Mouse (Mus musculus) forebrain, embryonic 12.5 days (tissue): ENCODE data around the gene Cetn4. TPM values are rescaled to one million over a fixed set of nuclear protein-coding genes. Genes with fewer than 3 reads are reported as not detected.

ENCODE experiments used
- ATAC-seq: fragments of 200-750 bp; cut with Nextera tagmentation; 2 replicates; pipeline ENCODE4 v1.8.0; 2017; ENCODE audit warnings: moderate TSS enrichment; ENCODE audit not compliant: low FRiP score
- H3K27ac ChIP-seq: fragments of 300-500 bp; sonication (generic); 2 replicates; pipeline ENCODE4 v1.5.1; 2016; ENCODE audit warnings: mild to moderate bottlenecking
- H3K27me3 ChIP-seq: fragments of 300-500 bp; sonication (generic); 2 replicates; pipeline ENCODE4 v1.6.1; 2016; ENCODE audit warnings: mild to moderate bottlenecking
- H3K36me3 ChIP-seq: fragments of 300-500 bp; sonication (generic); replicated peaks from 2 replicates; pipeline ENCODE4 v1.6.1; 2016; ENCODE audit warnings: mild to moderate bottlenecking
- H3K4me1 ChIP-seq: fragments of 300-500 bp; sonication (generic); 2 replicates; pipeline ENCODE4 v1.6.1; 2016
- H3K4me2 ChIP-seq: fragments of 300-500 bp; sonication (generic); 2 replicates; pipeline ENCODE4 v1.6.1; 2016; ENCODE audit warnings: mild to moderate bottlenecking, moderate library complexity
- H3K4me3 ChIP-seq: fragments of 300-500 bp; sonication (generic); replicated peaks from 2 replicates; pipeline ENCODE4 v1.5.1; 2016; ENCODE audit warnings: mild to moderate bottlenecking
- H3K9ac ChIP-seq: fragments of 300-500 bp; sonication (generic); 2 replicates; pipeline ENCODE4 v1.6.1; 2016; ENCODE audit warnings: mild to moderate bottlenecking
- H3K9me3 ChIP-seq: fragments of 300-500 bp; sonication (generic); 2 replicates; pipeline ENCODE4 v1.6.1; 2016
- WGBS: fragments of 180-500 bp; shearing (Covaris S2); methylation state at CpG from one replicate; pipeline ENCODE4 v1.1.7; 2016; 5-methylcytosine and 5-hydroxymethylcytosine counted together
- polyA plus RNA-seq: library from polyadenylated mRNA; unstranded; fragments of >200 nt; fragmentation: Nextera tagmentation; extraction: Ambion mirVana; gene quantifications from 2 replicates; pipeline ENCODE4 v1.2.1, GENCODE M21; 2016

Gene Cetn4
- polyA plus RNA-seq, 1 experiment from 2014 or later, result 2.1 TPM

- Histone ChIP-seq H3K4me3 (no peak overlapping the region), H3K4me1 (no peaks in the 10 kb centered on the region), H3K27ac (no peak overlapping the region), H3K36me3 (no peaks in the 10 kb centered on the region), H3K9me3 (no peaks in the 10 kb centered on the region), H3K9ac (no peak overlapping the region), H3K27me3 (no peaks in the 10 kb centered on the region), H3K4me2 (no peak overlapping the region)
- 90% methylated on average over 1 of the region's 1 CpGs for WGBS
- no peak for ATAC-seq
Observed at GRCm38 (mm10) chr3:37329963-37330362, 17.5 kb upstream of the Cetn4 start.

GRCm38 (mm10) chr3:37328489-37328888 lies 16.0 kb upstream of the Cetn4 start:
- H3K27me3 ChIP-seq, result no peaks in the 10 kb centered on the region
- H3K36me3 ChIP-seq, result no peaks in the 10 kb centered on the region
- H3K4me3 ChIP-seq, result no peak overlapping the region
- H3K9me3 ChIP-seq, result no peaks in the 10 kb centered on the region
- ATAC-seq, result no peak
- no peaks in the 10 kb centered on the region for H3K4me1 ChIP-seq
- no peak overlapping the region for H3K9ac ChIP-seq
- 90% methylated on average over 2 of the region's 2 CpGs for WGBS
- H3K27ac ChIP-seq, result no peak overlapping the region
- no peak overlapping the region for H3K4me2 ChIP-seq

GRCm38 (mm10) chr3:37326627-37327026 lies 14.1 kb upstream of the Cetn4 start:
- Histone ChIP-seq H3K4me1 (no peaks in the 10 kb centered on the region), H3K4me2 (no peak overlapping the region), H3K27me3 (no peaks in the 10 kb centered on the region), H3K4me3 (no peak overlapping the region), H3K36me3 (no peaks in the 10 kb centered on the region), H3K9me3 (no peaks in the 10 kb centered on the region), H3K27ac (no peak overlapping the region), H3K9ac (no peak overlapping the region)
- 93% methylated on average over 3 of the region's 3 CpGs for WGBS
- ATAC-seq, result no peak

DNA sequence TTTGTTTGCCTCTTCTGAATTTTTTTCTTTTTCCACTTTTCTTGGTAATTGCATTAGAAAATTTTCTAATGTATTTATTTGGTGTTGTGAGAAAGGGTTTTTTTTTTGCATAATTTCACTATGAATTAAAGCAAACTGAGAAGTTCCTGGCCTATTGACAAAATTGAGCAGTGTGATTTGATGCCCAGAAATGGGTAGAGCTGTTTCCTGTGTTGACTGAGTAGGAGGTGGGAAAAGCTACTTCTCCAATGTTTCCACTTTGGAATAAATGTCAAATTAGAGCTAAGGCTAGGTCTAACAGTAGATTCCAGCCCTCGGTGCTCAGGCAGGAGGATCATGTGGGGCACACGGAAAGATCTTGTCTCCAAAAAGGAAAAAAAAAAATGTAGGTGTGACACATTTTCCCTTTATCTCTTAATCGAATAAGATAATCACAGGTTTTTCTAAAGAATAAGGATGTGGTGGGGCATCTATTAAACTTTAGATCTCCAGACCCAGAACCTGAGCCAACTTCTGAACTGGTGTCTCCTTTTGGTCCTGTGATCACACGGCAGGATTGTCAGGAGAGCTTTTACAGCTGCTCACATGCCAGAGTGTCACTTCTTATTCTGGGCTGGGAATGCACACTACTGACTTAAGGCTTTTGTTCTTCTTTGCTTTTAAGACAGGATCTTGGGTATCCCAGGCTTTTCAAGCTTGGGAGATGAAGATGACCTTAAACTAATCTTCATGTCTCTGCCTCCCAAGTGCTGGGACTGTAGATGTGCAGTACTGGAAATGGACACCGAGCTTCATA lies 13.0 kb upstream of the Cetn4 start:
- H3K9ac ChIP-seq, result no peak overlapping the region
- H3K4me1 ChIP-seq, result no peaks in the 10 kb centered on the region
- H3K36me3 ChIP-seq, result peaks cover 3% of the 10 kb centered on the region; the same call in 1 of the 2 replicates
- no peak overlapping the region for H3K27ac ChIP-seq
- no peak overlapping the region for H3K4me3 ChIP-seq
- H3K4me2 ChIP-seq, result no peak overlapping the region
- no peaks in the 10 kb centered on the region for H3K9me3 ChIP-seq
- WGBS, result 92% methylated on average over 5 of the region's 5 CpGs
- no peak for ATAC-seq
- no peaks in the 10 kb centered on the region for H3K27me3 ChIP-seq

DNA sequence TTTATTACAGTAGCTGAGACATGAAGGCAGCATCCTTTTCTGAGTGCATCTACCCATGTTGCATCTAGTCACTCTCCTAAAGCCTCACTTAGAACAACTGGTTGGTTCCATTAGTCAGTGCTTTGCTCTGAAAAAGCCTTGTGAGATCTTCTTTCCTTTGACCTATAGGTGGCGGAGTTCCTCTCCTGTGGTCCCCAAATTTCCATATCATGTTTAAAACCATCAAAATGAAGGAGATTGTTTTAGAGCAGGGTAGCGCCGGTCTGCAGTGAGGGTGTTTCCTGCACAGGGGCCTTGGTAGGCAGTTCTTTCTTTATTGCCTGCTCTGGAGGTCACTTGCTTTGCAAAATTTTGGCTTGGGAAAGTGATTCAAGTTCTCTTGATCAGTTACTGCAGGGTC lies 11.8 kb upstream of the Cetn4 start:
- Histone ChIP-seq H3K36me3 (peaks cover 15% of the 10 kb centered on the region), H3K9ac (no peak overlapping the region), H3K4me1 (no peaks in the 10 kb centered on the region), H3K4me2 (no peak overlapping the region), H3K27ac (no peak overlapping the region), H3K4me3 (no peak overlapping the region), H3K27me3 (no peaks in the 10 kb centered on the region), H3K9me3 (no peaks in the 10 kb centered on the region)
- WGBS, result 44% methylated on average over 3 of the region's 3 CpGs
- no peak for ATAC-seq

- Histone ChIP-seq H3K4me1 (peaks cover 13% of the 10 kb centered on the region), H3K9ac (no peak overlapping the region), H3K4me2 (no peak overlapping the region), H3K27me3 (no peaks in the 10 kb centered on the region), H3K9me3 (no peaks in the 10 kb centered on the region), H3K36me3 (peaks cover 19% of the 10 kb centered on the region), H3K27ac (no peak overlapping the region), H3K4me3 (no peak overlapping the region)
- 91% methylated on average over 1 of the region's 1 CpGs for WGBS
- ATAC-seq, result no peak
Observed at GRCm38 (mm10) chr3:37316233-37316632, 3.7 kb upstream of the Cetn4 start.

DNA sequence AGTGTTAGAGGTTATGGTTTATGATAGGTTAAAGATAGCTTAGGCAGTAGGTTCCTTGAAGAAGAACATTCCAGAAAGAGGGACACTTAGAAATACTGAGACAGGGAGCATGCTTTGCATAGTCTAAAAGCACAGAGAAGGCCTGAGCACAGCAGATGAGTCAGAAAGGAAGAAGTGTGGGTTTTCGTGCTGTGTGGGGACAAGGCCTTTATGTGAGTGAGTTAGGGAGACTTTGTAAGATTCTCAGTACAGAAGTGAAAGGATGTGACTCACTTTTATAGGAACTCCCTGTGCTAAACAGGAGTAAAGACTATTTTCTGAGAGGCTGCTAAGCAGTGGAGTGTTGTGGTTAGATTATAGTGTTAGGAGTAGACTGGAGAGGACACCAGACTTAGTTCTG lies 863 bp upstream of the Cetn4 start:
- Histone ChIP-seq H3K9ac (peak overlapping the region; percentile 33; the same call in 1 of the 2 replicates), H3K9me3 (no peaks in the 10 kb centered on the region), H3K4me1 (peaks cover 13% of the 10 kb centered on the region), H3K27ac (no peak overlapping the region), H3K36me3 (no peaks in the 10 kb centered on the region), H3K4me2 (peak overlapping the region; percentile 67), H3K4me3 (peak overlapping the region; percentile 83), H3K27me3 (no peaks in the 10 kb centered on the region)
- ATAC-seq, result no peak
- WGBS, result 44% methylated on average over 1 of the region's 1 CpGs

DNA sequence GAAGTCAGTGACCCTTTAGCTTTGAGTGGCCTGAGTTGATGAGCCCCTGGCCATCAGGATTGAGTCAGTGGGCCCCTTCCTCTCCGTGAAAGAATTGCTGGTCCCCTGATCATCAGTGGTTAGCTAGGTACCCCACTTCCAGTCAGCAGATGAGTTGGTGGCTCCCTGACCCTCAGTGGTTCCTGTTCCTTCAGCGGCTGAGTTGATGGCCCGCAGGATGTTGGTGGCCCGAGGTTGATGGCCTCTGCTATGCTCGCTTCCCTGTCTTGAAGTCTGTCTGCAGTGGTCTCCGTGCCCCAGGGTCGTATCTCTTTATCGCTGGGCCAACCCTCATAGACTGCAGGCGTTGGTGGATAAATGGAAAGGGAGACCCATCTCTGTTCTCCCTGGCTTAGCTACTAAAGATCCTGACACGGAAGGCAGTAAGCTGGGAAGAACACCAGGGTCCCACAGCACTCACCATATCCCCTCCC lies 575 bp downstream of the Cetn4 start:
- Histone ChIP-seq H3K9me3 (no peaks in the 10 kb centered on the region), H3K9ac (peak overlapping the region; percentile 91; the same call in 1 of the 2 replicates), H3K27ac (no peak overlapping the region; the same call in 1 of the 2 replicates), H3K27me3 (no peaks in the 10 kb centered on the region), H3K4me2 (peak overlapping the region; percentile 67), H3K4me3 (peak overlapping the region; percentile 83), H3K4me1 (peaks cover 13% of the 10 kb centered on the region), H3K36me3 (no peaks in the 10 kb centered on the region)
- ATAC-seq, result no peak; the same call in 1 of the 2 replicates
- WGBS, result 2% methylated on average over 10 of the region's 10 CpGs

- Histone ChIP-seq H3K27ac (no peak overlapping the region), H3K4me2 (no peak overlapping the region), H3K9ac (no peak overlapping the region), H3K4me1 (no peaks in the 10 kb centered on the region), H3K4me3 (no peak overlapping the region), H3K27me3 (no peaks in the 10 kb centered on the region), H3K9me3 (no peaks in the 10 kb centered on the region), H3K36me3 (no peaks in the 10 kb centered on the region)
- WGBS, result 79% methylated on average over 8 of the region's 8 CpGs
- no peak for ATAC-seq
Observed at GRCm38 (mm10) chr3:37303392-37304139, 8.9 kb downstream of the Cetn4 start.

GRCm38 (mm10) chr3:37302685-37303084 lies 9.8 kb downstream of the Cetn4 start:
- H3K9ac ChIP-seq, result no peak overlapping the region
- no peaks in the 10 kb centered on the region for H3K36me3 ChIP-seq
- ATAC-seq, result no peak
- H3K27me3 ChIP-seq, result no peaks in the 10 kb centered on the region
- H3K4me1 ChIP-seq, result no peaks in the 10 kb centered on the region
- WGBS, result 41% methylated on average over 12 of the region's 12 CpGs
- no peaks in the 10 kb centered on the region for H3K9me3 ChIP-seq
- no peak overlapping the region for H3K4me2 ChIP-seq
- H3K27ac ChIP-seq, result no peak overlapping the region
- no peak overlapping the region for H3K4me3 ChIP-seq

GRCm38 (mm10) chr3:37299470-37299869 lies 13.0 kb downstream of the Cetn4 start:
- no peaks in the 10 kb centered on the region for H3K9me3 ChIP-seq
- ATAC-seq, result no peak
- H3K4me3 ChIP-seq, result no peak overlapping the region
- H3K4me2 ChIP-seq, result no peak overlapping the region
- H3K36me3 ChIP-seq, result no peaks in the 10 kb centered on the region
- H3K9ac ChIP-seq, result no peak overlapping the region
- H3K4me1 ChIP-seq, result no peaks in the 10 kb centered on the region
- no peak overlapping the region for H3K27ac ChIP-seq
- no peaks in the 10 kb centered on the region for H3K27me3 ChIP-seq
- WGBS, result 87% methylated on average over 3 of the region's 3 CpGs

DNA sequence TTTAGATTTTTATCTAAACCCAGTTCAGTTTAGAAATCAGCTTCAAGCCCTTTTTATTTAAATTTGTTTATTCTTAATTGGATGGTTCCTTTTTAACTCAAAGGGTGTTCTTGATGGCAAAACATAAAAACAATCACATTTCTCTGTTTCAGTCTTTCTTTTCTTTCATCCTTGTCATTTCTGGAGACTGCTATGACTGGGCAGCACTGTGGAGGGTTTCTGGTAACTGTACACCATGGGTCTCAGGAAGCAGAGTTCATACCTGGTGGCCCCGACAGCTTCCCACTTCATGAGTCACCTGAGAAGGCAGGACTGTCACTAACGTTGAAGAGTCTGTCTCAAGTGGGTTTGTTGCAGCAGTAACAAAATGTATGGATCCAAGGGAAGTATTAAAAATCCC lies 19.9 kb downstream of the Cetn4 start:
- no peak overlapping the region for H3K27ac ChIP-seq
- no peak for ATAC-seq
- WGBS, result 67% methylated on average over 2 of the region's 2 CpGs
- no peaks in the 10 kb centered on the region for H3K27me3 ChIP-seq
- no peaks in the 10 kb centered on the region for H3K4me1 ChIP-seq
- H3K9ac ChIP-seq, result no peak overlapping the region
- H3K4me3 ChIP-seq, result no peak overlapping the region
- no peaks in the 10 kb centered on the region for H3K36me3 ChIP-seq
- H3K4me2 ChIP-seq, result no peak overlapping the region
- H3K9me3 ChIP-seq, result no peaks in the 10 kb centered on the region
